Mouse (Mus musculus): ENCODE data around the gene Rsg1.

Gene Rsg1

GRCm38 (mm10) chr4:141213770-141214336 is at the start of gene Rsg1:
Gene Rsg1 (plus strand): TSS chr4:141213956.
- in situ Hi-C loops (cut with MboI, MseI), result loop anchor here in 1 of 2 experiments (5.0 kb wide), 1 partner anchor 57 kb away; no protein-coding TSS in a partner anchor

GRCm38 (mm10) chr4:141165744-141166292 is 47.9 kb upstream of the Rsg1 start:
- in situ Hi-C loops (cut with MboI, MseI), result no loop called here

- in situ Hi-C loops (cut with MboI, MseI), result no loop called here
These were observed 46.6 kb upstream of the Rsg1 start for GRCm38 (mm10) chr4:141167156-141167555.

GRCm38 (mm10) chr4:141172121-141172520 is 41.6 kb upstream of the Rsg1 start:
- in situ Hi-C loops (cut with MboI, MseI), result no loop called here

- in situ Hi-C loops (cut with MboI, MseI), result no loop called here
These were observed 38.0 kb upstream of the Rsg1 start for GRCm38 (mm10) chr4:141175783-141176182.

GRCm38 (mm10) chr4:141176328-141176838 is 37.4 kb upstream of the Rsg1 start:
- in situ Hi-C loops (cut with MboI, MseI), result no loop called here

GRCm38 (mm10) chr4:141178500-141178899 is 35.3 kb upstream of the Rsg1 start:
- in situ Hi-C loops (cut with MboI, MseI), result no loop called here

GRCm38 (mm10) chr4:141180831-141181230 is 32.9 kb upstream of the Rsg1 start:
- in situ Hi-C loops (cut with MboI, MseI), result no loop called here

- in situ Hi-C loops (cut with MboI, MseI), result no loop called here
These were observed 31.8 kb upstream of the Rsg1 start for GRCm38 (mm10) chr4:141181981-141182380.

- in situ Hi-C loops (cut with MboI, MseI), result no loop called here
These were observed 29.8 kb upstream of the Rsg1 start for GRCm38 (mm10) chr4:141183932-141184331.

GRCm38 (mm10) chr4:141184426-141184825 is 29.3 kb upstream of the Rsg1 start:
- in situ Hi-C loops (cut with MboI, MseI), result no loop called here

- in situ Hi-C loops (cut with MboI, MseI), result no loop called here
These were observed 26.6 kb upstream of the Rsg1 start for GRCm38 (mm10) chr4:141186923-141187836.

- in situ Hi-C loops (cut with MboI, MseI), result loop anchor here in 1 of 2 experiments (10.0 kb wide), 1 partner anchor 1346 kb away; no protein-coding TSS in a partner anchor
These were observed 22.5 kb upstream of the Rsg1 start for GRCm38 (mm10) chr4:141191294-141191693.

- in situ Hi-C loops (cut with MboI, MseI), result loop anchor here in 1 of 2 experiments (10.0 kb wide), 1 partner anchor 1350 kb away; no protein-coding TSS in a partner anchor
These were observed 19.2 kb upstream of the Rsg1 start for GRCm38 (mm10) chr4:141194553-141194952.

GRCm38 (mm10) chr4:141196981-141197685 is 16.6 kb upstream of the Rsg1 start:
- in situ Hi-C loops (cut with MboI, MseI), result loop anchor here in 1 of 2 experiments (10.0 kb wide), 1 partner anchor 1352 kb away; no protein-coding TSS in a partner anchor

GRCm38 (mm10) chr4:141197686-141198035 is 16.1 kb upstream of the Rsg1 start:
- in situ Hi-C loops (cut with MboI, MseI), result loop anchor here in 1 of 2 experiments (10.0 kb wide), 1 partner anchor 1353 kb away; no protein-coding TSS in a partner anchor

- in situ Hi-C loops (cut with MboI, MseI), result no loop called here
These were observed 12.8 kb upstream of the Rsg1 start for GRCm38 (mm10) chr4:141200906-141201305.

GRCm38 (mm10) chr4:141202192-141202591 is 11.6 kb upstream of the Rsg1 start:
- in situ Hi-C loops (cut with MboI, MseI), result no loop called here

GRCm38 (mm10) chr4:141204580-141205061 is 9.1 kb upstream of the Rsg1 start:
- in situ Hi-C loops (cut with MboI, MseI), result no loop called here

- in situ Hi-C loops (cut with MboI, MseI), result no loop called here
These were observed 6.7 kb upstream of the Rsg1 start for GRCm38 (mm10) chr4:141207081-141207480.

Measured in T-helper 17 cell (primary cell).